Mouse (Mus musculus) liver, postnatal 0 days (tissue): ENCODE data around the gene Cramp1l.

ENCODE experiments used
- CTCF ChIP-seq: sonication (generic); IDR thresholded peaks from 2 replicates; pipeline ENCODE4 v1.5.1; 2016; ENCODE audit warnings: antibody characterized with exemption, low read depth
- EP300 ChIP-seq: IDR thresholded peaks from 2 replicates; pipeline ENCODE4 v1.6.1; 2016; ENCODE audit warnings: antibody characterized with exemption, low read depth, mild to moderate bottlenecking

- TF ChIP-seq CTCF: no peak
- no peak for TF ChIP-seq EP300
Observed at GRCm38 (mm10) chr17:24959371-24959770, 56.2 kb downstream of the Cramp1l start.
